Mouse (Mus musculus) liver, embryonic 14.5 days (tissue): ENCODE measurements around the gene Hipk4. TPM values are rescaled to one million over a fixed set of nuclear protein-coding genes. Genes with fewer than 3 reads are reported as not detected.

Source experiments
- ATAC-seq: fragments of 200-750 bp; cut with Nextera tagmentation; 2 replicates; pipeline ENCODE4 v1.8.0; 2017; ENCODE audit warnings: moderate number of reproducible peaks, mild to moderate bottlenecking, moderate library complexity; ENCODE audit not compliant: insufficient read depth
- DNase-seq, 3 experiments: peaks; one replicate each; pipeline ENCODE4 v3.0.0-alpha.2; 2012 to 2013; ENCODE audit warnings: low read depth in 3 of 3, low spot score in 3 of 3
- H3K27ac ChIP-seq: fragments of 300-500 bp; sonication (generic); 2 replicates; pipeline ENCODE4 v1.5.1; 2014; ENCODE audit warnings: moderate library complexity, mild to moderate bottlenecking, control low read depth, inconsistent platforms
- H3K27me3 ChIP-seq: fragments of 300-500 bp; sonication (generic); 2 replicates; pipeline ENCODE4 v1.6.1; 2014; ENCODE audit warnings: mild to moderate bottlenecking, low read length, moderate library complexity; ENCODE audit not compliant: control insufficient read depth, insufficient read depth
- H3K36me3 ChIP-seq: fragments of 300-500 bp; sonication (generic); replicated peaks from 2 replicates; pipeline ENCODE4 v1.6.1; 2014; ENCODE audit warnings: low read depth; ENCODE audit not compliant: control insufficient read depth, insufficient read depth
- H3K4me1 ChIP-seq, 2 experiments: fragments of 200-500 bp in 1 of 2; fragments of 300-500 bp in 1 of 2; sonication (generic) in 1 of 2; replicated peaks; 2 replicates each; pipeline ENCODE4 v1.6.1; 2012 to 2014; ENCODE audit warnings: antibody characterized with exemption in 1 of 2, inconsistent platforms in 1 of 2, low read length in 1 of 2; ENCODE audit not compliant: control insufficient read depth in 2 of 2, insufficient read depth in 2 of 2
- H3K4me2 ChIP-seq: fragments of 300-500 bp; sonication (generic); 2 replicates; pipeline ENCODE4 v1.6.1; 2014; ENCODE audit warnings: low read depth, mild to moderate bottlenecking, control low read depth, moderate library complexity
- H3K4me3 ChIP-seq, 2 experiments: fragments of 200-500 bp in 1 of 2; fragments of 300-500 bp in 1 of 2; sonication (generic) in 1 of 2; 2 replicates each; pipeline ENCODE4 v1.5.1; 2012 to 2014; ENCODE audit warnings: low read depth in 2 of 2, low read length in 2 of 2, mild to moderate bottlenecking in 2 of 2, control low read depth in 1 of 2, inconsistent platforms in 1 of 2, moderate library complexity in 1 of 2; ENCODE audit not compliant: insufficient read depth in 1 of 2
- H3K9ac ChIP-seq: fragments of 300-500 bp; sonication (generic); replicated peaks from 2 replicates; pipeline ENCODE4 v1.6.1; 2014; ENCODE audit warnings: mild to moderate bottlenecking, control low read depth, moderate library complexity
- H3K9me3 ChIP-seq: fragments of 300-500 bp; sonication (generic); 2 replicates; pipeline ENCODE4 v1.6.1; 2016; ENCODE audit warnings: low read length, mixed read lengths; ENCODE audit not compliant: control insufficient read depth
- CTCF ChIP-seq: IDR thresholded peaks from 2 replicates; pipeline ENCODE4 v1.5.1; 2016; ENCODE audit warnings: antibody characterized with exemption, low read depth, control low read depth
- EP300 ChIP-seq: IDR thresholded peaks from 2 replicates; pipeline ENCODE4 v1.6.1; 2016; ENCODE audit warnings: antibody characterized with exemption, low read depth
- WGBS: fragments of 180-500 bp; shearing (Covaris S2); extraction: QIAGEN DNeasy Blood & Tissue Kit; methylation state at CpG from one replicate; pipeline ENCODE4 v1.1.7; 2014; ENCODE audit not compliant: insufficient replicate concordance; 5-methylcytosine and 5-hydroxymethylcytosine counted together
- polyA plus RNA-seq, 2 experiments: library from polyadenylated mRNA; depleted of rRNA in 1 of 2; stranded (reverse) in 1 of 2; unstranded in 1 of 2; fragments of >200 nt; fragmentation: Nextera tagmentation in 1 of 2; extraction: Ambion mirVana in 1 of 2; gene quantifications; 2 replicates each; pipeline versions ENCODE4 v1.2.1 to v1.2.3; 2012 to 2014

Gene Hipk4
- polyA plus RNA-seq, 2 experiments = 0.49 TPM; not detected in 1

DNA sequence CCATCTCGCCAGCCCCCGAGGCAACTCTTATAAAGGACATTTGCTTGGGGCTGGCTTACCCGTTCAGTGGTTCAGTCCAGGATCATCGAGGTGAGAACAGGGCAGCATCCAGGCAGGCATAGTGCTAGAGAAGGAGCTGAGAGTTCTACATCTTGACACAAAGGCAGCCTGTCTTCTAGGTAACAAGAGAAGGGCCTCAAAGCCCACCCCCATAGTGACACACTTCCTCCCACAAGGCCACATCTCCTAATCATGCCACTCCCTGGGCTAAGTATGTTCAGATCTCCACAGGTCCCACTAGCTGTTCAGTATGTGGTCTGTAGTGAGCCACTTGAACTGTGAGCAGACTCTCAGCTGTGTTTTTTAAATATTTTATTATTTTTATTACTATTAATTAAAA lies 39.2 kb upstream of the Hipk4 start:
- TF ChIP-seq EP300 (no peak), CTCF (no peak)
- H3K9me3 ChIP-seq = no peaks in the 10 kb centered on the region
- no peak overlapping the region for H3K27ac ChIP-seq
- peaks cover 46 to 58% of the 10 kb centered on the region in 2 experiments for H3K4me1 ChIP-seq
- no peak for ATAC-seq
- DNase-seq = no peak
- H3K36me3 ChIP-seq = peaks cover under 1% of the 10 kb centered on the region
- H3K9ac ChIP-seq = no peak overlapping the region
- no peak overlapping the region for H3K4me2 ChIP-seq
- no peaks in the 10 kb centered on the region for H3K27me3 ChIP-seq
- 71% methylated on average over 4 of the region's 4 CpGs for WGBS
- H3K4me3 ChIP-seq = no peak overlapping the region

DNA sequence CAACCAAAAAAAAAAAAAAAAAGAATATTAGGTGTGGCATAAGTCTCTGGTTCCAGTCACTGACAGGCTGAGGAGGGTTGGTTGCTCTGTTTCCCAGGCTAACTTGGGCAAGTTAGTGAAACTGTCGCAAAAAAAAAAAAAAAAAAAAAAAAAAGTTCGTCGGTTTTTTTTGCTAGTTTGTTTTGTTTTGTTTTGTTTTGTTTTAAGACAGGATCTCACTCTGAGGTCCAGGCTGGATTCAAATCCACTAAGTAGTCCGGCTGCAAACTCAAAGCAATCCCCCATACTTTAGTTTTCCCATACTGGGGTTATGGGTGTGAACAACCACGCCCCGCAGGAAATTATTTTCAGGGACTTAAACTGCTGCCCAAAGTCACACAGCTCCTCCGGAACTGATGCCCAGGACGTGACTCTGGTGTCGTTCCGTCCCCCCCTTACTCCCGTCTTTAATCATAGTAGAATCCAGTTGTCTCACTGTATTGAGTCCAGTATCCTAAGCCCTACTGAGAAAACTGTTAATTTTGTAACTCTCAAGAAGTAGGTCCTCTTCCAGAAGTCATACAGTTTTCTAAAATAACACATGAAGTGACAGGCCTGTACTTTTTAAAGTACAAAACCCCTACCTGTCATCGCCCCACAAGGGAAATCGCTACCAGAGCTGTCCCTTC lies 36.8 kb upstream of the Hipk4 start:
- H3K4me1 ChIP-seq = peaks cover 40 to 49% of the 10 kb centered on the region in 2 experiments
- ATAC-seq (peak; percentile 1; the same call in 1 of the 2 replicates), DNase-seq (peak in 2 of 3 experiments; percentile 52 to 58)
- H3K4me2 ChIP-seq = peak overlapping the region; percentile 75
- H3K27ac ChIP-seq = peak overlapping the region; percentile 82
- no peak for TF ChIP-seq EP300
- no peak for TF ChIP-seq CTCF
- H3K9me3 ChIP-seq = no peaks in the 10 kb centered on the region
- peak overlapping the region; percentile 68 for H3K9ac ChIP-seq
- 1% methylated on average over 13 of the region's 13 CpGs for WGBS
- H3K36me3 ChIP-seq = peaks cover 14% of the 10 kb centered on the region
- peak overlapping the region; percentile 65 to 74 for H3K4me3 ChIP-seq
- H3K27me3 ChIP-seq = no peaks in the 10 kb centered on the region

DNA sequence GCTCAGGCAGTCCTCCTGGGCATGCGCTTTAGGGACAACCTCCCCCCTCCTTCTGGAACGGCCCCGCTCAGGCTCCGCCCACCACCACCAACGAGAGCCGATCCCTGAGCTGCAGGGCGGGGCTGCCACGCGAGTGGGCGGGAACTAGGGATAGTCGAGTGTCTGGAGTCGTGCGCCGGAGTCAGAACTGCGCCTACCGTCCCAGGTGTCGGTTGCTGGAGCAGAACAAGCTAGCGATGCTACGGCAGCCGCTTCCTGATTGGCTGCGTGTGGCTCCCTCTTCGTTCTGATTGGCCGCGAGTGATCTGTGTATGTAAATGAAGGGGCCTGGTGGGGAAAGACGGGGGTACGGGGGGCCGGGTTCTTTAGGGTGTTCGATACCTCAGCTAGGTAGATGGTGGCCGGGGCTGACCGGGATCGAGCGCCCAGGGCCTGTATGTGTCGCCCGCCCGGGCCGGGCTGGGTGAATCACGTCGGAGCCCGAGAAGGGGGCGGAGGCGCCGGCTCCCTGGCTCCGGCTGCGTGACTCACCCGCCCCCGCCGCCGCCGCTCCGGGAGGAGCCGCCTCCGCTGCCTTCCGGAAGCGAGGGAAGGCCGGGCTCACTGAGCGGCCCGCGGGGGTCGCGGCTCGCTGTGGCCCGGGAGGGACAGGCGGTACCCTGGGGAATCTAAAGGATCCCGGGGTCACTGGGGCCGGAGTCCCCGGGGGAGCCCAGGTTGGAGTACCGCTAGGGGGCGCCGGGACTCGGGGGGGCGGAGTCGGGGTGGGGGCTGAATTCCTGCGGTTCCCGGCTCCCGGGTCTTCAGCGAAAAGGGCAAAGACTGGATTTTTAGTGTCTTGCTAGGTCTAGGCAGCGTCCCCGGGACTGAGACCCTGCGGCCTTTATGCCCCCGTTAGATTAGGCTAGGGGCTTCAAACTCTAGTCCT lies 36.0 kb upstream of the Hipk4 start, which contains the start of gene Sertad1:
Gene Sertad1 (plus strand): TSS at position 141 of the 928 bp plus-strand sequence.
- peak within 1 kb of the TSS; percentile 73 for H3K9ac ChIP-seq
- peak within 1 kb of the TSS; percentile 65 to 91 for H3K4me3 ChIP-seq
- H3K4me1 ChIP-seq = peaks cover 45 to 52% of the 10 kb centered on the region in 2 experiments
- peak within 1 kb of the TSS; percentile 82 for H3K27ac ChIP-seq
- TF ChIP-seq CTCF (peak; percentile 75), EP300 (no peak)
- no peaks in the 10 kb centered on the region for H3K27me3 ChIP-seq
- peak within 1 kb of the TSS; percentile 75 for H3K4me2 ChIP-seq
- ATAC-seq (peak; percentile 79), DNase-seq (peak; percentile 98 to 99 (median 98))
- no peaks in the 10 kb centered on the region for H3K9me3 ChIP-seq
- WGBS = under 1% methylated on average over 79 of the region's 80 CpGs
- peaks cover 14% of the 10 kb centered on the region for H3K36me3 ChIP-seq

GRCm38 (mm10) chr7:27487740-27488268 lies 35.3 kb upstream of the Hipk4 start:
- H3K9ac ChIP-seq = peak overlapping the region; percentile 73
- 4% methylated on average over 13 of the region's 13 CpGs for WGBS
- H3K36me3 ChIP-seq = peaks cover 14% of the 10 kb centered on the region
- peak overlapping the region; percentile 65 to 91 for H3K4me3 ChIP-seq
- peak overlapping the region; percentile 75 for H3K4me2 ChIP-seq
- no peaks in the 10 kb centered on the region for H3K9me3 ChIP-seq
- TF ChIP-seq CTCF (no peak), EP300 (no peak)
- H3K27ac ChIP-seq = peak overlapping the region; percentile 69
- ATAC-seq (no peak), DNase-seq (peak in 1 of 3 experiments; percentile 37)
- H3K4me1 ChIP-seq = peaks cover 41 to 48% of the 10 kb centered on the region in 2 experiments
- no peaks in the 10 kb centered on the region for H3K27me3 ChIP-seq
